ENCODE assay signal across 8 mouse cellular contexts in genomic region chr17:34586796-34587422, GRCm38 (mm10). TPM values are rescaled to one million over a fixed set of nuclear protein-coding genes. Genes with fewer than 3 reads are reported as not detected.
DNase-seq lines count a peak whose midpoint lies in the region; ATAC-seq lines count a peak whose summit lies in the region.

No protein-coding gene starts in this region.

- peak; percentile 62 for ATAC-seq in inflammation-experienced regulatory T-cells, adult 6 months
- peak; percentile 24 for ATAC-seq in megakaryocyte, adult 5-6 weeks (ENCODE audit: poor library complexity, severe bottlenecking)

- DNase-seq in adrenal gland, adult 2 months, result peak; percentile 83
- DNase-seq in embryo, embryonic 10 days (ENCODE audit: low spot score), result peak; percentile 96
- peak; percentile 90 for DNase-seq in gastrocnemius, postnatal 10 days
- DNase-seq in left cerebral cortex, postnatal 10 days (ENCODE audit: extremely low spot score in 1 of 2, low spot score in 2 of 2), result peak; percentile 86 to 95
- peak; percentile 89 to 92 for DNase-seq in right cerebral cortex, adult 2 months (ENCODE audit: low spot score in 2 of 2)
- DNase-seq in urinary bladder, postnatal 25 days (ENCODE audit: low spot score), result peak; percentile 83

- intact Hi-C loops in left cerebral cortex, postnatal 10 days (cut with DNase I), result no loop called here

RNA-seq across cellular contexts. Expression of gene Gpsm3, which starts 2.7 kb away (rescaled TPM):
- total RNA-seq in adrenal gland, adult 2 months (2021), result 1 to 10 TPM; 4.3 to 7.4 TPM
- polyA plus RNA-seq in adrenal gland, adult 2 months (2012; rRNA removed), result 8.0 and 10.0 TPM in 2 replicates
- total RNA-seq in gastrocnemius, postnatal 10 days (2021), result 1 to 10 TPM; 3.2 to 5.0 TPM
- 100 to 1,000 TPM; 236 to 278 (median 276) TPM for polyA plus RNA-seq in inflammation-experienced regulatory T-cells, adult 6 months (2017; shearing (Covaris generic))
- total RNA-seq in left cerebral cortex, postnatal 10 days (2021), result 1 to 10 TPM; 3.1 to 4.1 TPM
- total RNA-seq in megakaryocyte, adult 5-6 weeks (2015), result 243 and 248 TPM in 2 replicates
- total RNA-seq in megakaryocyte, adult 5-6 weeks (2017), result 75.7 and 109 TPM in 2 replicates

RNA-seq across cellular contexts. Expression of gene Pbx2, which starts 4.2 kb away (rescaled TPM):
- total RNA-seq in adrenal gland, adult 2 months (2021), result 10 to 100 TPM; 35.2 to 42.7 TPM
- polyA plus RNA-seq in adrenal gland, adult 2 months (2012; rRNA removed), result 43.4 and 45.6 TPM in 2 replicates
- 10 to 100 TPM; 24.2 to 30.9 TPM for total RNA-seq in gastrocnemius, postnatal 10 days (2021)
- polyA plus RNA-seq in inflammation-experienced regulatory T-cells, adult 6 months (2017; shearing (Covaris generic)), result 10 to 100 TPM in 1 of 3 experiments, 1 to 10 TPM in 2; 4.1 to 11.8 (median 8.8) TPM
- total RNA-seq in left cerebral cortex, postnatal 10 days (2021), result 10 to 100 TPM; 40.3 to 40.9 TPM
- 18.3 and 26.6 TPM in 2 replicates for total RNA-seq in megakaryocyte, adult 5-6 weeks (2015)
- 29.3 and 32.7 TPM in 2 replicates for total RNA-seq in megakaryocyte, adult 5-6 weeks (2017)

RNA-seq across cellular contexts. Expression of gene Ager, which starts 10.8 kb away (rescaled TPM):
- under 1 TPM; 0.84 to 0.86 TPM for total RNA-seq in adrenal gland, adult 2 months (2021)
- polyA plus RNA-seq in adrenal gland, adult 2 months (2012; rRNA removed), result 1.3 and 1.5 TPM in 2 replicates
- 1 to 10 TPM; 1.1 to 1.4 TPM for total RNA-seq in gastrocnemius, postnatal 10 days (2021)
- 1 to 10 TPM in 2 of 3 experiments, under 1 TPM in 1; 0.58 to 3.7 (median 2.3) TPM for polyA plus RNA-seq in inflammation-experienced regulatory T-cells, adult 6 months (2017; shearing (Covaris generic))
- total RNA-seq in left cerebral cortex, postnatal 10 days (2021), result 1 to 10 TPM in 1 of 2 experiments, under 1 TPM in 1; 0.97 to 1.3 TPM
- total RNA-seq in megakaryocyte, adult 5-6 weeks (2015), result 1.8 and 4.8 TPM in 2 replicates
- 1.6 and 2.4 TPM in 2 replicates for total RNA-seq in megakaryocyte, adult 5-6 weeks (2017)

RNA-seq across cellular contexts. Expression of gene Rnf5, which starts 16.6 kb away (rescaled TPM):
- total RNA-seq in adrenal gland, adult 2 months (2021), result 10 to 100 TPM; 77.8 to 92.0 TPM
- 90.8 and 115 TPM in 2 replicates for polyA plus RNA-seq in adrenal gland, adult 2 months (2012; rRNA removed)
- total RNA-seq in gastrocnemius, postnatal 10 days (2021), result 10 to 100 TPM; 19.8 to 21.8 TPM
- 10 to 100 TPM; 41.2 to 71.2 (median 59.5) TPM for polyA plus RNA-seq in inflammation-experienced regulatory T-cells, adult 6 months (2017; shearing (Covaris generic))
- 100 to 1,000 TPM in 1 of 2 experiments, 10 to 100 TPM in 1; 94.8 to 101 TPM for total RNA-seq in left cerebral cortex, postnatal 10 days (2021)
- total RNA-seq in megakaryocyte, adult 5-6 weeks (2015), result 44.7 and 59.5 TPM in 2 replicates
- total RNA-seq in megakaryocyte, adult 5-6 weeks (2017), result 8.9 and 11.9 TPM in 2 replicates

RNA-seq across cellular contexts. Expression of gene Agpat1, which starts 17.2 kb away (rescaled TPM):
- 100 to 1,000 TPM; 113 to 118 TPM for total RNA-seq in adrenal gland, adult 2 months (2021)
- polyA plus RNA-seq in adrenal gland, adult 2 months (2012; rRNA removed), result 275 and 286 TPM in 2 replicates
- total RNA-seq in gastrocnemius, postnatal 10 days (2021), result 10 to 100 TPM; 38.0 to 39.4 TPM
- polyA plus RNA-seq in inflammation-experienced regulatory T-cells, adult 6 months (2017; shearing (Covaris generic)), result 10 to 100 TPM; 14.5 to 20.8 (median 19.4) TPM
- total RNA-seq in left cerebral cortex, postnatal 10 days (2021), result 100 to 1,000 TPM; 180 to 182 TPM
- 29.0 and 36.5 TPM in 2 replicates for total RNA-seq in megakaryocyte, adult 5-6 weeks (2015)
- total RNA-seq in megakaryocyte, adult 5-6 weeks (2017), result 24.2 and 24.5 TPM in 2 replicates

Comparison
In these comparisons a context has a peak if more than half of its experiments do, and no peak if none do; other contexts are left out.
1. Peak in every context shown above with its lines: DNase-seq and ATAC-seq.
2. RNA of gene Gpsm3, which starts 2.7 kb away (total RNA-seq): 75.7 to 248 TPM in megakaryocyte, adult 5-6 weeks; 4.3 to 7.4 TPM in adrenal gland, adult 2 months, 3.2 to 5.0 TPM in gastrocnemius, postnatal 10 days and 3.1 to 4.1 TPM in left cerebral cortex, postnatal 10 days; every median in the first group is over 4 times any median in the second.